Mouse (Mus musculus) G1E (cell line): ENCODE results near the gene Slamf1.

ENCODE experiments used
- CTCF ChIP-seq: IDR thresholded peaks from 2 replicates; pipeline ENCODE4 v1.5.1; 2012; ENCODE audit warnings: low read depth, low read length, inconsistent platforms, mixed read lengths
- GATA1 ChIP-seq: IDR thresholded peaks from 2 replicates; pipeline ENCODE4 v1.6.1; 2012; ENCODE audit warnings: borderline replicate concordance, low read length, inconsistent platforms, mixed read lengths
- GATA2 ChIP-seq: IDR thresholded peaks from 2 replicates; pipeline ENCODE4 v1.6.1; 2012; ENCODE audit warnings: low read depth, low read length, inconsistent platforms, borderline replicate concordance
- POLR2AphosphoS5 ChIP-seq: IDR thresholded peaks from 2 replicates; pipeline ENCODE4 v1.6.1; 2012; ENCODE audit warnings: low read depth, low read length, inconsistent platforms; ENCODE audit not compliant: insufficient replicate concordance
- TAL1 ChIP-seq: conservative IDR thresholded peaks from 2 replicates; pipeline ENCODE4 v1.6.1; 2012; ENCODE audit warnings: low read depth, low read length, inconsistent platforms, mixed read lengths

DNA sequence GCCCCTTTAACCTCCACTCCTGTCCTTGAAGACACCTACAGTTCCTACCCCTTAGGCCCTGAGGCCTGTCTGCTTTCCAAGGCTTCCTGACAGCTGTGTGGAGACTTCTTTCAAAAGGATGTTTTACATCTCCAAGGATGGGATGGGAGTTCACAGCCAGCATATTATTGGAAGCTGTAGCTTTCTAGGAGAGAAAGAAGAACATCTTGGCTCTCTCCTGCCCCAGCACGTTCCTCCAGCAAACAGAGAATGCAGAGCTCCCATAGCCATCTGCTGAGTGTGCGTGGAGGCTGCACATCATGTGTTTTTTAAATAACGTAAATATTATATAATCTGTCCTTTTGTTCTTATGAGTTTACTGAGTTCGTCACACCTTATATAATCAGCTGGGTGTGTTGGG is 8.9 kb downstream of the Slamf1 start:
- TF ChIP-seq CTCF, result no peak
- no peak for TF ChIP-seq GATA1
- TF ChIP-seq TAL1, result no peak
- no peak for TF ChIP-seq POLR2AphosphoS5
- no peak for TF ChIP-seq GATA2
